Mouse (Mus musculus) neural tube, embryonic 15.5 days (tissue): ENCODE data around the gene Moxd1. TPM values are rescaled to one million over a fixed set of nuclear protein-coding genes. Genes with fewer than 3 reads are reported as not detected.

ENCODE experiments used
- ATAC-seq: fragments of 200-750 bp; cut with Nextera tagmentation; 2 replicates; pipeline ENCODE4 v1.8.0; 2017; ENCODE audit warnings: mild to moderate bottlenecking, moderate TSS enrichment, moderate library complexity; ENCODE audit not compliant: low FRiP score
- H3K27ac ChIP-seq: fragments of 300-500 bp; sonication (generic); replicated peaks from 2 replicates; pipeline ENCODE4 v1.5.1; 2015; ENCODE audit warnings: mild to moderate bottlenecking, inconsistent platforms
- H3K27me3 ChIP-seq: fragments of 300-500 bp; sonication (generic); replicated peaks from 2 replicates; pipeline ENCODE4 v1.6.1; 2015; ENCODE audit warnings: inconsistent platforms
- H3K36me3 ChIP-seq: fragments of 300-500 bp; sonication (generic); 2 replicates; pipeline ENCODE4 v1.6.1; 2015; ENCODE audit warnings: inconsistent platforms
- H3K4me1 ChIP-seq: fragments of 300-500 bp; sonication (generic); 2 replicates; pipeline ENCODE4 v1.6.1; 2015; ENCODE audit warnings: inconsistent platforms
- H3K4me2 ChIP-seq: fragments of 300-500 bp; sonication (generic); 2 replicates; pipeline ENCODE4 v1.6.1; 2015; ENCODE audit warnings: inconsistent platforms, mild to moderate bottlenecking, moderate library complexity
- H3K4me3 ChIP-seq: fragments of 300-500 bp; sonication (generic); replicated peaks from 2 replicates; pipeline ENCODE4 v1.5.1; 2015; ENCODE audit warnings: mild to moderate bottlenecking, inconsistent platforms
- H3K9ac ChIP-seq: fragments of 300-500 bp; sonication (generic); replicated peaks from 2 replicates; pipeline ENCODE4 v1.6.1; 2015; ENCODE audit warnings: mild to moderate bottlenecking, inconsistent platforms
- H3K9me3 ChIP-seq: fragments of 300-500 bp; sonication (generic); replicated peaks from 2 replicates; pipeline ENCODE4 v1.6.1; 2016; ENCODE audit warnings: inconsistent platforms
- WGBS: fragments of 180-500 bp; shearing (Covaris S2); methylation state at CpG from one replicate; pipeline ENCODE4 v1.1.7; 2015; ENCODE audit warnings: mixed read lengths; 5-methylcytosine and 5-hydroxymethylcytosine counted together
- polyA plus RNA-seq: library from polyadenylated mRNA; unstranded; fragments of >200 nt; fragmentation: Nextera tagmentation; extraction: Ambion mirVana; gene quantifications from 2 replicates; pipeline ENCODE4 v1.2.1, GENCODE M21; 2015

Gene Moxd1
- 8.6 and 9.0 TPM in 2 replicates for polyA plus RNA-seq

GRCm38 (mm10) chr10:24223449-24224143 is at the start of gene Moxd1:
Gene Moxd1, plus strand, starts transcription at chr10:24223517.
- peak within 1 kb of the TSS; percentile 28 for H3K9ac ChIP-seq
- H3K36me3 ChIP-seq = no peaks in the 10 kb centered on the region
- H3K4me3 ChIP-seq = peak within 1 kb of the TSS; percentile 42
- no peak within 1 kb of the TSS for H3K27ac ChIP-seq
- H3K9me3 ChIP-seq = no peaks in the 10 kb centered on the region
- under 1% methylated on average over 49 of the region's 56 CpGs for WGBS
- peaks cover 17% of the 10 kb centered on the region for H3K4me1 ChIP-seq
- peaks cover 29% of the 10 kb centered on the region for H3K27me3 ChIP-seq
- H3K4me2 ChIP-seq = peak within 1 kb of the TSS; percentile 74
- peak; percentile 74 for ATAC-seq

- Histone ChIP-seq H3K36me3 (peaks cover 19% of the 10 kb centered on the region), H3K27me3 (no peaks in the 10 kb centered on the region), H3K4me2 (no peak overlapping the region), H3K9me3 (no peaks in the 10 kb centered on the region), H3K4me3 (no peak overlapping the region), H3K27ac (no peak overlapping the region), H3K4me1 (no peaks in the 10 kb centered on the region), H3K9ac (no peak overlapping the region)
- 59% methylated on average over 7 of the region's 7 CpGs for WGBS
- ATAC-seq = peak; percentile 58
Observed at GRCm38 (mm10) chr10:24190392-24190791, 32.9 kb upstream of the Moxd1 start.

- WGBS = 79% methylated on average over 1 of the region's 1 CpGs
- Histone ChIP-seq H3K36me3 (peaks cover 8% of the 10 kb centered on the region), H3K9me3 (0 out of 2 replicates have a peak, but pooled peaks cover 3% of the 10 kb centered on the region), H3K4me3 (no peak overlapping the region), H3K9ac (no peak overlapping the region), H3K27ac (no peak overlapping the region), H3K4me1 (no peaks in the 10 kb centered on the region), H3K27me3 (no peaks in the 10 kb centered on the region), H3K4me2 (no peak overlapping the region)
- peak; percentile 82; the same call in 1 of the 2 replicates for ATAC-seq
Observed at GRCm38 (mm10) chr10:24191977-24192376, 31.3 kb upstream of the Moxd1 start.

GRCm38 (mm10) chr10:24199303-24199702 is 24.0 kb upstream of the Moxd1 start:
- H3K27ac ChIP-seq = no peak overlapping the region
- H3K9ac ChIP-seq = no peak overlapping the region
- no peaks in the 10 kb centered on the region for H3K36me3 ChIP-seq
- peaks cover 3% of the 10 kb centered on the region; the same call in 1 of the 2 replicates for H3K4me1 ChIP-seq
- H3K4me3 ChIP-seq = no peak overlapping the region
- 0 out of 2 replicates have a peak, but pooled peaks cover 3% of the 10 kb centered on the region for H3K9me3 ChIP-seq
- WGBS = 6% methylated on average over 12 of the region's 12 CpGs
- H3K4me2 ChIP-seq = 0 out of 2 replicates have a peak overlapping the region, but pooled peaks have one; percentile 3
- H3K27me3 ChIP-seq = no peaks in the 10 kb centered on the region
- ATAC-seq = peak; percentile 63; the same call in 1 of the 2 replicates

- 47% methylated on average over 3 of the region's 3 CpGs for WGBS
- 0 out of 2 replicates have a peak, but pooled peaks cover 3% of the 10 kb centered on the region for H3K9me3 ChIP-seq
- H3K4me2 ChIP-seq = no peak overlapping the region
- peaks cover 3% of the 10 kb centered on the region; the same call in 1 of the 2 replicates for H3K4me1 ChIP-seq
- no peaks in the 10 kb centered on the region for H3K36me3 ChIP-seq
- H3K27me3 ChIP-seq = no peaks in the 10 kb centered on the region
- no peak overlapping the region for H3K9ac ChIP-seq
- H3K27ac ChIP-seq = no peak overlapping the region
- no peak overlapping the region for H3K4me3 ChIP-seq
- no peak for ATAC-seq
Observed at GRCm38 (mm10) chr10:24200099-24200498, 23.2 kb upstream of the Moxd1 start.

GRCm38 (mm10) chr10:24210075-24210474 is 13.2 kb upstream of the Moxd1 start:
- H3K27ac ChIP-seq = no peak overlapping the region
- H3K4me1 ChIP-seq = no peaks in the 10 kb centered on the region
- no peak overlapping the region for H3K4me2 ChIP-seq
- H3K4me3 ChIP-seq = no peak overlapping the region
- ATAC-seq = no peak
- WGBS = 93% methylated on average over 6 of the region's 6 CpGs
- no peaks in the 10 kb centered on the region for H3K9me3 ChIP-seq
- no peak overlapping the region for H3K9ac ChIP-seq
- H3K27me3 ChIP-seq = no peaks in the 10 kb centered on the region
- H3K36me3 ChIP-seq = no peaks in the 10 kb centered on the region

- Histone ChIP-seq H3K9me3 (no peaks in the 10 kb centered on the region), H3K4me3 (no peak overlapping the region), H3K27me3 (no peaks in the 10 kb centered on the region), H3K36me3 (no peaks in the 10 kb centered on the region), H3K4me1 (no peaks in the 10 kb centered on the region), H3K27ac (no peak overlapping the region), H3K4me2 (no peak overlapping the region), H3K9ac (no peak overlapping the region)
- no peak for ATAC-seq
- WGBS = 72% methylated on average over 5 of the region's 5 CpGs
Observed at GRCm38 (mm10) chr10:24213297-24213696, 10.0 kb upstream of the Moxd1 start.

GRCm38 (mm10) chr10:24217558-24218268 is 5.6 kb upstream of the Moxd1 start:
- no peaks in the 10 kb centered on the region for H3K36me3 ChIP-seq
- no peak overlapping the region for H3K4me2 ChIP-seq
- H3K9me3 ChIP-seq = no peaks in the 10 kb centered on the region
- H3K4me3 ChIP-seq = no peak overlapping the region
- H3K27ac ChIP-seq = no peak overlapping the region
- no peaks in the 10 kb centered on the region for H3K4me1 ChIP-seq
- H3K27me3 ChIP-seq = peaks cover 12% of the 10 kb centered on the region
- no peak for ATAC-seq
- no peak overlapping the region for H3K9ac ChIP-seq
- WGBS = 67% methylated on average over 6 of the region's 6 CpGs

- H3K36me3 ChIP-seq = no peaks in the 10 kb centered on the region
- H3K27ac ChIP-seq = no peak overlapping the region
- H3K4me3 ChIP-seq = no peak overlapping the region
- H3K4me1 ChIP-seq = peaks cover 16% of the 10 kb centered on the region
- no peak overlapping the region for H3K4me2 ChIP-seq
- H3K9ac ChIP-seq = no peak overlapping the region
- WGBS = 83% methylated on average over 5 of the region's 5 CpGs
- no peaks in the 10 kb centered on the region for H3K9me3 ChIP-seq
- peaks cover 29% of the 10 kb centered on the region for H3K27me3 ChIP-seq
- no peak for ATAC-seq
Observed at GRCm38 (mm10) chr10:24220931-24221330, 2.4 kb upstream of the Moxd1 start.

GRCm38 (mm10) chr10:24222911-24223310 is 406 bp upstream of the Moxd1 start:
- no peak overlapping the region; the same call in 1 of the 2 replicates for H3K9ac ChIP-seq

GRCm38 (mm10) chr10:24224591-24224990 is 1.3 kb downstream of the Moxd1 start:
- peak overlapping the region; percentile 74 for H3K4me2 ChIP-seq
- H3K27me3 ChIP-seq = peaks cover 27% of the 10 kb centered on the region

More at GRCm38 (mm10) chr10:24222911-24223310, 406 bp upstream of the Moxd1 start:
- H3K27me3 ChIP-seq = peaks cover 29% of the 10 kb centered on the region
- ATAC-seq = no peak; the same call in 1 of the 2 replicates
- no peaks in the 10 kb centered on the region for H3K36me3 ChIP-seq
- no peaks in the 10 kb centered on the region for H3K9me3 ChIP-seq
- H3K4me3 ChIP-seq = peak overlapping the region; percentile 42
- peak overlapping the region; percentile 74 for H3K4me2 ChIP-seq
- WGBS = 9% methylated on average over 6 of the region's 6 CpGs
- peaks cover 16% of the 10 kb centered on the region for H3K4me1 ChIP-seq
- no peak overlapping the region for H3K27ac ChIP-seq

More at GRCm38 (mm10) chr10:24224591-24224990, 1.3 kb downstream of the Moxd1 start:
- H3K4me3 ChIP-seq = peak overlapping the region; percentile 42; the same call in 1 of the 2 replicates
- H3K36me3 ChIP-seq = no peaks in the 10 kb centered on the region
- no peak overlapping the region for H3K9ac ChIP-seq
- H3K9me3 ChIP-seq = no peaks in the 10 kb centered on the region
- no peak for ATAC-seq
- no peak overlapping the region for H3K27ac ChIP-seq
- H3K4me1 ChIP-seq = peaks cover 20% of the 10 kb centered on the region
- WGBS = 17% methylated on average over 8 of the region's 8 CpGs
